Mouse (Mus musculus) forebrain, embryonic 10.5 days (tissue): Measurements from ENCODE around the gene Phf21b. TPM values are rescaled to one million over a fixed set of nuclear protein-coding genes. Genes with fewer than 3 reads are reported as not detected.

Experiments
- DNase-seq: peaks from one replicate; pipeline ENCODE4 v3.0.0-alpha.2; 2017; ENCODE audit warnings: low spot score; ENCODE audit errors: extremely low spot score
- H3K27ac ChIP-seq: fragments of 300-500 bp; sonication (generic); 2 replicates; pipeline ENCODE4 v1.5.1; 2016; ENCODE audit warnings: mild to moderate bottlenecking
- H3K27me3 ChIP-seq: fragments of 300-500 bp; sonication (generic); 2 replicates; pipeline ENCODE4 v1.6.1; 2016; ENCODE audit warnings: mild to moderate bottlenecking; ENCODE audit not compliant: poor library complexity, severe bottlenecking
- H3K36me3 ChIP-seq: fragments of 300-500 bp; sonication (generic); replicated peaks from 2 replicates; pipeline ENCODE4 v1.6.1; 2016; ENCODE audit warnings: mild to moderate bottlenecking, moderate library complexity
- H3K4me1 ChIP-seq: fragments of 300-500 bp; sonication (generic); 2 replicates; pipeline ENCODE4 v1.6.1; 2016
- H3K4me3 ChIP-seq: fragments of 300-500 bp; sonication (generic); 2 replicates; pipeline ENCODE4 v1.5.1; 2016; ENCODE audit warnings: mild to moderate bottlenecking, moderate library complexity
- H3K9me3 ChIP-seq: fragments of 300-500 bp; sonication (generic); 2 replicates; pipeline ENCODE4 v1.6.1; 2016; ENCODE audit warnings: mild to moderate bottlenecking, moderate library complexity
- WGBS: fragments of 180-500 bp; shearing (Covaris S2); methylation state at CpG from one replicate; pipeline ENCODE4 v1.1.7; 2016; 5-methylcytosine and 5-hydroxymethylcytosine counted together
- polyA plus RNA-seq: library from polyadenylated mRNA; unstranded; fragments of >200 nt; fragmentation: Nextera tagmentation; extraction: Ambion mirVana; gene quantifications from 2 replicates; pipeline ENCODE4 v1.2.1, GENCODE M21; 2016

The Phf21b gene
- polyA plus RNA-seq, 1 experiment from 2014 or later = 7.6 TPM

DNA sequence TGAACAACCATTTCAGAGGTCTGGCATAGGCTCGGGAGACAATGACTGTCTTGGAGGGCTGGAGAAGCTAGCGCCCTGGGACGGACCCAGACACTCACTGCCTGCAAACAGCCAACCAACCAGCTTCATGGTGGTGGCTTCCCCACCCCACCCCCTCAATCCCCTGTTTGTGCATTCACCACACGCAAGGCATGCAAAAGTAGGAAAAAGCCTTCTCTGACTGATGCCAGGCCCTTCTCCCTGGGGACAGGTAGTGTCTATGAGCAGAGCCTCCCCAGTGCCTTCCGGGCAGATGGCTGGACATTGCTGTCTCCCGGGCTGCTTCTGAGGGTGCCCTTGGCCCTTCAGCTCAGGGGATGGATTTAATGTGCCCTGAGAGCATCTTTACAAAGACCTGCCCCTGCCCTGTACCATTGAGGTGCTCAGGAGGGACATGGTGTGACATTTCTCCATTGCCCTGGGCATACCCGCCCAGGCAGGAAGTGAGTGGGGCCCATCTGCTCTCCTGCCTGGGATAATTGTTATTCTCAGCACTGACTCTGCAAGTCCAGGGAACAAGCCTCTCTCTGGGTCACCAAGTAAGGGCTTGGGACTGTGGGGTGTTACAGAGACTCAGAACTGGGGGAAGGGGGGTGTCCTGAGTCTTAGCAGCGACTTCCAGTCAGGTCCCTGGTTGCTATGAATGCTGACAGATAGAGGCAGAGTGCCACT, 93.0 kb downstream of the Phf21b start:
- peaks cover 5% of the 10 kb centered on the region for H3K27me3 ChIP-seq
- no peak for DNase-seq
- WGBS = 79% methylated on average over 8 of the region's 8 CpGs
- peaks cover 21% of the 10 kb centered on the region for H3K4me1 ChIP-seq
- H3K9me3 ChIP-seq = no peaks in the 10 kb centered on the region
- H3K4me3 ChIP-seq = no peak overlapping the region
- peak overlapping the region; percentile 44; the same call in 1 of the 2 replicates for H3K27ac ChIP-seq
- no peaks in the 10 kb centered on the region for H3K36me3 ChIP-seq

DNA sequence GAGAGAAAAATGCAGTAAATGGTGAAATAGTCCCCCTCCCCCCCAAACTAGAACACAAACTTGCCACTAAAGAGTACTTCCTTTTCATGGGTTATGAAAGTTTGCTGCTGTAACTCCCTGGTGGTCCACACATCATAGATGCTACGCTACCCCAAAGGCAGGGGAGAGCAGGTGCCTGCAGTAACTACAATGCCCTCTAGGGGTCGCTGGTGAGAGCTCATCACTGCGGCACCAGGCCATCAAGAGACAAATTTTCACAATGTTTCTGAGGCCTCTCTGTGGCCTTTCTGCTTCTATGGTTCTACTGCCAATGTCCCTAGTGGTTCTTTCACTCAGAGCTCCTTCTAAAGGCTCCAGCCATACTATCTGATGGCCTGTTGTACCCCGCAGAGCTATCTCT, 97.4 kb downstream of the Phf21b start:
- Histone ChIP-seq H3K27me3 (peaks cover 32% of the 10 kb centered on the region), H3K4me1 (peaks cover 47% of the 10 kb centered on the region), H3K4me3 (no peak overlapping the region), H3K36me3 (no peaks in the 10 kb centered on the region), H3K9me3 (no peaks in the 10 kb centered on the region), H3K27ac (no peak overlapping the region)
- WGBS = 33% methylated on average over 4 of the region's 4 CpGs
- DNase-seq = peak; percentile 63

DNA sequence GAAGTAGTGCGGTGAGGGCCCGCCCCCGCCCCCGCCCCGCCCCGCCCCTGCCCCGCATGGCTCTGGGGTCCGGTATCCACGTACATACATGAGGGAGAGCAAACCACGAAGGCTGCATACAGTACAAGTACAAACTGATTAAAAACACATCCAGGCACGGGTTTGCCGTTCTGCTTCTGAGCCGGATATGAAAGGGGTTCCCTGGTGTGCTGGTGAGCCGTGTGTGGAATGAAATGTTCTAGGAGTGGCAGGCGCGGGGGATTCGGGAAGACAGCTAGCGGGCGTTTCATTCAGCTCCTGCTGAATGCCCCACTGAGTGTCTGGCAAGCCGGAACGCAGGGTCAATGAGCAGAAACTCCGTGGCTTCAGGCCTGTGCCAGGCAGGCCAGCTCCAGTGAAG, 99.4 kb downstream of the Phf21b start:
- DNase-seq = peak; percentile 35
- 1% methylated on average over 22 of the region's 22 CpGs for WGBS
- Histone ChIP-seq H3K9me3 (no peaks in the 10 kb centered on the region), H3K27ac (peak overlapping the region; percentile 63), H3K36me3 (no peaks in the 10 kb centered on the region), H3K4me3 (peak overlapping the region; percentile 53), H3K4me1 (peaks cover 44% of the 10 kb centered on the region), H3K27me3 (peaks cover 38% of the 10 kb centered on the region)

DNA sequence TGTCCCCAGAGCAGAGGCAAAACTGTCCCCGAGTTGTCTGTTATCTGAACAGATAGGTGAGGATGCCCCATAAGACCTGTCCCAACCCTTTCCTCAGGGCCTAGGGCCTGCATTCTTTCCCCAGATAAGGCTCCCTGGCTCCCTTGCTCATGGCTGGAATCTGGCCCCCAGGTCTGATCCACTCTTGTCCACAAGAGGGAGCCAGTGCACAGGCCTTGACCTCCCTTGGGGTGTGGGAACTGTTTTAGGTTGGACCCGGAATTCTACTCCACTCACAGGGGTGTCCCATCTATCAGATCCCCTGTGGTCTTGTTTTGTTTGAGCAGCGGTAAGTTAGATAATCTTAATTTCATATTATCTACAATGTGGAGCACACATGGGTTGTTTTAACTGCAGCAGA, 100.9 kb downstream of the Phf21b start:
- H3K27ac ChIP-seq = no peak overlapping the region

DNA sequence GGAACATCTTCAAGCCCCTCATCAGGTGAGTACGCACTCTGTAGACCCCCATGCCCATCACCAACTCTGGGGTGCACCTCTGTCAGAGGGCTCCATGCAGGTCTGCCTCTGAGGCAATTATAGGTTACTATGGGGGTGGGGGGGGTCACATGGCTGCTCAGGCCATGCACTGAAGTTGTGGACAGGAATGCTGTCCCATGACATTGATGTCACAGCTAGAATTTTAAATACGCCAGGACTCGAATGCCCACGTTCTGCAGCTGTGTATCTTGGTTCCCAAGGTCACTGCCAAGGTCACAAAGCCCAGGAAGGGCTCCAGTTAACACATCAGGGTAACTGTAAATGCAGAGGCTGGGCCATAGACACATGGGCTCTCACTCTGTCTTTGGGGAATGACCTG, 110.0 kb downstream of the Phf21b start:
- DNase-seq = no peak
- WGBS = 95% methylated on average over 4 of the region's 4 CpGs
- H3K36me3 ChIP-seq = no peaks in the 10 kb centered on the region
- no peaks in the 10 kb centered on the region for H3K27me3 ChIP-seq
- no peaks in the 10 kb centered on the region for H3K9me3 ChIP-seq
- H3K27ac ChIP-seq = no peak overlapping the region
- no peak overlapping the region for H3K4me3 ChIP-seq
- peaks cover 14% of the 10 kb centered on the region for H3K4me1 ChIP-seq

More for the DNA sequence above, 100.9 kb downstream of the Phf21b start:
- peaks cover 44% of the 10 kb centered on the region for H3K4me1 ChIP-seq
- WGBS = 16% methylated on average over 3 of the region's 3 CpGs
- H3K36me3 ChIP-seq = no peaks in the 10 kb centered on the region
- DNase-seq = peak; percentile 81
- H3K9me3 ChIP-seq = no peaks in the 10 kb centered on the region
- peaks cover 38% of the 10 kb centered on the region for H3K27me3 ChIP-seq
- no peak overlapping the region for H3K4me3 ChIP-seq

DNA sequence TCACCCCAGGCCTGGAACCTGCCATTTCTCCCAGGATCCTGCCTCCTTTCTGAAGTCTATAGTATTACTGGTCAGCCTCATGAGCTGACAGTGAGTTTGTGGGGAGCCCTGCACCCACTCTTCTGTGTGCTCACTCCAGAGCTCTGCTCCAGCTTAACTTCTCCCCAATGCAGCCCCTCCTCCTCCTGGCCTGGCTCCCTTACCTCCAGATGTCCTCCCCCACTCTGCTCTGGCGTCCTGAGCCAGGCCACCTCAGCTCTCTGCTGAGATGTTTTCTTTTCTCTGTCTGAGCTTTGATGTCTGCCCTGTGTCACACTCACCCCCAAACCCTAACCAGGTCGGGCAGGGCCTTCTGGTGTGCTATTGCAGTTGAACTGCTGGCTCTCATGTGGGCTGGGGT, 111.5 kb downstream of the Phf21b start:
- WGBS = 10% methylated on average over 2 of the region's 2 CpGs
- Histone ChIP-seq H3K36me3 (no peaks in the 10 kb centered on the region), H3K4me3 (no peak overlapping the region), H3K27me3 (no peaks in the 10 kb centered on the region), H3K9me3 (peaks cover 4% of the 10 kb centered on the region; the same call in 1 of the 2 replicates), H3K4me1 (peaks cover 14% of the 10 kb centered on the region), H3K27ac (0 out of 2 replicates have a peak overlapping the region, but pooled peaks have one; percentile 22)
- no peak for DNase-seq

DNA sequence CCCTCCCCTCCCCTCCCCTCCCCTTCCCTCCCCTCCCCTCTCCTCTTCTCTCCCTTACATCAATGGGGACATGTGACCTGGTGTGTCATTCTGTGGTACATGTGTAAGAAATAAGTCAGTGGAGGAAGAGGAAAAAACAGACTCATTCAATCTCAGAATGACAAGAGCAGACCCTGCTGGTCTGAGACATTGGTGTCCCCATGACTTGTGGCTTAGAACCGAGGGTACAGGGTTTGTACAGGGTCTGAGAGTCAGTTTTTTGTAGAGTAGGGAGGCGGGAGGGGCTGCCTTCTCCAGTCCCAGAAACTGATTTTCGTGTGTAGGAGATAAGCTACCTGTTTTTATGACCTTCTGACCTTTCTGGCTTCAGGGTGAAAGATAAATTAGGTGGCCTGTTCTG, 112.5 kb downstream of the Phf21b start:
- H3K27me3 ChIP-seq = no peaks in the 10 kb centered on the region
- 33% methylated on average over 3 of the region's 3 CpGs for WGBS
- H3K27ac ChIP-seq = no peak overlapping the region
- no peak overlapping the region for H3K4me3 ChIP-seq
- peaks cover 14% of the 10 kb centered on the region for H3K4me1 ChIP-seq
- no peak for DNase-seq
- H3K9me3 ChIP-seq = peaks cover 4% of the 10 kb centered on the region; the same call in 1 of the 2 replicates
- H3K36me3 ChIP-seq = no peaks in the 10 kb centered on the region

DNA sequence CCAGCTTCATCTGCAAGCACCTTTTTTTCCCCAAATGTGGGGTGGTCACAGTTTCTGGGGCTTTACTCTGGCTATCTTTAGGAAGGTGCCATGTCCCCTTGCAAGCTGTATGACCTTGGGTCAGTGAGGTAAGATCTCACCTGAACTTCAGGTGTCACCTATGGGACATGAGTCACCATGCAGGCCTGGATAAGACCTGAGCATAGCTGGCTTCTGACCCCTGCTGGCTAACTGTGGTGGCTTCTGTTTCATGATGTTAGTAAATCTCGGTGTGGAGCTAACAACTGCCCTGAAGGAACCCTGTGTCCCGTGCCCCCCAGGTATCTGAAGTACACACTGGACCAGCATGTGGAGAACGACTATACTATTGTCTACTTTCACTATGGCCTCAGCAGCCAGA, 114.3 kb downstream of the Phf21b start:
- H3K4me3 ChIP-seq = no peak overlapping the region
- H3K36me3 ChIP-seq = no peaks in the 10 kb centered on the region
- no peak for DNase-seq
- H3K27ac ChIP-seq = no peak overlapping the region
- no peaks in the 10 kb centered on the region for H3K27me3 ChIP-seq
- peaks cover 4% of the 10 kb centered on the region; the same call in 1 of the 2 replicates for H3K9me3 ChIP-seq
- peaks cover 18% of the 10 kb centered on the region for H3K4me1 ChIP-seq
- 84% methylated on average over 3 of the region's 3 CpGs for WGBS

DNA sequence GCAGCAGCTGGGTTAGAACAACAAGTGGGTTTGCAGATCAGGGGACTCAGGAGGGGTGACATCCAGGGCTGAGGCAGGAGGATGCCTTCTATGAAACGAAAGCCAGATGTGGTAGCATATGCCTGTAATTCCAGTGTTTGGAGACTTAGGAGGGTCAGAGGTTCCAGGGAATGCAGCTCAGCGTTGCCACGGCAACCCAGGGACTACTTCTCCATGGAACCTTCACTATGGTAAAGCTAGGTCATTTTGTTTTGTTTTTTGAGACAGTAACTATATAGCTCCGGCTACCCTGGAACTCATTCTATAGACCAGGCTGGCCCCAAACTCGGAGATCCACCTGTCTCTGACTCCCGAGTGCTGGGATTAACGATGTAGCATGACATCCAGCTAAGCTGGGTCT, 117.6 kb downstream of the Phf21b start:
- Histone ChIP-seq H3K4me1 (peaks cover 12% of the 10 kb centered on the region), H3K36me3 (no peaks in the 10 kb centered on the region), H3K9me3 (peaks cover 4% of the 10 kb centered on the region; the same call in 1 of the 2 replicates), H3K27me3 (no peaks in the 10 kb centered on the region), H3K27ac (no peak overlapping the region), H3K4me3 (no peak overlapping the region)
- no peak for DNase-seq
- 91% methylated on average over 7 of the region's 7 CpGs for WGBS

DNA sequence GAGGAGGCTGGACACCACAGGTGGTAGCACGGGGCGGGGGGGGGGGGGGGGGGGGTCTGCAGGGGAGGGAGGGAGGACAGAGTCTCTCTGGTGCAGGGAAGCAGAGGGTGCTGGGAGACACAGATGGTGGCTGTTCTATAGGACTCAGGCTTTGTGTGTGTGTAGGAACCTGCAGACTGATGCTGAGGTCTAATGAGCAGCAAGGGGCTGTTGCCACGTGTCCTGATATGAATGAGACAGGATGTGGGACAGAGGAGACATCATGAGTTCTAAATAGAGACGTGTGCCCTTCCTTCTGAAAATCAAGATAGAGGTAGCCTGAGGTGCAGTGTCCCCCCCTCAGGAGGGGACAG, 118.9 kb downstream of the Phf21b start:
- Histone ChIP-seq H3K27ac (no peak overlapping the region), H3K4me3 (no peak overlapping the region), H3K27me3 (peaks cover 4% of the 10 kb centered on the region; the same call in 1 of the 2 replicates), H3K4me1 (peaks cover 15% of the 10 kb centered on the region), H3K36me3 (no peaks in the 10 kb centered on the region), H3K9me3 (peaks cover 4% of the 10 kb centered on the region; the same call in 1 of the 2 replicates)
- WGBS = 67% methylated on average over 2 of the region's 4 CpGs
- DNase-seq = no peak

DNA sequence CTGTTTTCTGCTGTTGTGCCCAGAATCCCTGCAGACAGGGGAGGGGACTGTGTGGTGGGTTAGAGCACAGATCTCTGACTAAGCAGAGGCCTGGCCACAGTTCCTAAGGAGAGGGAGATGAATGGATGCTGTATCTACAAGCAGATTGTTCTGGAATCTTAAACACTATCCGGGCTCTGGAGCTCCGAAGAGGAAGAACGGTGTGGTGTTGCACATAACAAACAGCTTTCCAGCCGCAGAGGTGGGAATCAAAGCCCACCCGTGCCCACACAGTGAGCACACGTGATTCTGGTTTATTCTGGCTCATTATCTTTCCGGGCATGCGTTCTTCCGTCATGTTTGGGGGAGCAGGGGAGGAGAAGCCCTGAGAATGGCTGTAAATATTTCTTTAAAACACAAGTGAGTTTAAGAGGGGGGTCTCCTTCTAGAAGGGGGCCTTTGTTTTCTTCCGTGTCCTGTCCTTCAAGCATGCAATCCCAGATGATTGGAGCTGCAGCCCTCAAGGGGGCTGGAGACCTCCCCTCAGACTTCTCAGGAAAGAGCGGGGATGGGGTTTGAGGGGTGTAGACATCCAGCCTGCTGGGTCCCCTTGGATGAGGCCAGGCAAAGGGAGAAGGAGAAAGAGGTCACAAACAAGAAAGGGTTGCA, 119.4 kb downstream of the Phf21b start:
- 81% methylated on average over 11 of the region's 11 CpGs for WGBS
- peaks cover 20% of the 10 kb centered on the region for H3K4me1 ChIP-seq
- peaks cover 4% of the 10 kb centered on the region; the same call in 1 of the 2 replicates for H3K27me3 ChIP-seq
- H3K4me3 ChIP-seq = no peak overlapping the region
- no peaks in the 10 kb centered on the region for H3K36me3 ChIP-seq
- no peak for DNase-seq
- H3K27ac ChIP-seq = no peak overlapping the region
- peaks cover 4% of the 10 kb centered on the region; the same call in 1 of the 2 replicates for H3K9me3 ChIP-seq
